Mouse (Mus musculus) brain, embryonic 14.5 days (tissue): ENCODE results near the gene Imp3.
"Not testable (repeated sequence)": the region's sequence is repeated elsewhere in the genome, so short reads cannot be mapped to it uniquely, and the experiment has no call there.

Source experiments
- CTCF ChIP-seq: fragments of 200-500 bp; IDR thresholded peaks from 2 replicates; pipeline ENCODE4 v1.5.1; 2012; ENCODE audit warnings: inconsistent platforms, mild to moderate bottlenecking, moderate library complexity, borderline replicate concordance; ENCODE audit not compliant: insufficient read depth, insufficient read length; ENCODE audit errors: extremely low read depth
- POLR2A ChIP-seq: fragments of 200-500 bp; IDR thresholded peaks from 2 replicates; pipeline ENCODE4 v1.6.1; 2012; ENCODE audit warnings: mild to moderate bottlenecking, inconsistent platforms, borderline replicate concordance; ENCODE audit not compliant: poor library complexity, insufficient read depth, insufficient read length, severe bottlenecking; ENCODE audit errors: extremely low read depth

GRCm38 (mm10) chr9:56947481-56947880, 10.2 kb downstream of the Imp3 start:
- TF ChIP-seq CTCF = peak; percentile 56; the same call in 1 of the 2 replicates
- TF ChIP-seq POLR2A = not testable (repeated sequence)
